Mouse (Mus musculus): ENCODE data around the gene Hist3h2a. TPM values are rescaled to one million over a fixed set of nuclear protein-coding genes. Genes with fewer than 3 reads are reported as not detected.
A peak's percentile ranks its signal among the peaks of the same experiment; 100 is the strongest.

The Hist3h2a gene
- polyA plus RNA-seq, 1 experiment from 2014 or later = 96.7 TPM

DNA sequence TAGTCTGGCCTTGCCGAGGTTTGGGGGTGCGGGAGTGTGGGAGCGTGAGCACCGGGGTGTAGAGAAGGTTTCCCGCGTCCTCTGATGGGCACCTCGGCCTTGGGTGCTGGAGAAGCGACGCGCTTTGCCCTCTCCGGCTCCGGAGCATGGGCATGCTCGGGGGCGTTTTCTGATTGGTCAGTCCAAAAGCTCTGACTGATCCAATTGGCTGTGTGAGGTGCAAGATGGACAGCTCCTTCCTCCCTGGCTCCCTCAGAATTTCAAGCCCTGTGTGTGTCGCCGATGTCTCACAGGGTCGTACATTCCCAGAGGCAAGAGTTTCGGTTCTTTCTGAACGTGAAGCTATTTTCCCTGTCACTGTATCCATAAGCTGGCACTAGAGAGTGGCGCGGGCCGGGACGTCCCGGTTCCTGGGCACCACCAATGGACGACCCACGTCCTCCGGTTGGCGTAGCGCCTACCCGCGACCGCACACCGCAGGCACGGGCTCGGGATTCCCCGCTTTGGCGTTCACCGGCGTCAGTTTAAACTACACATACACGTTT, 5.5 kb downstream of the Hist3h2a start:
- no peaks in the 10 kb centered on the region for H3K27me3 ChIP-seq
- 4% methylated on average over 40 of the region's 40 CpGs for WGBS
- H3K36me3 ChIP-seq = no peaks in the 10 kb centered on the region
- H3K4me1 ChIP-seq (replicated peaks) = peaks cover 39% of the 10 kb centered on the region
- peak overlapping the region; percentile 87 for H3K27ac ChIP-seq (replicated peaks)
- H3K9ac ChIP-seq = peak overlapping the region; percentile 70
- no peaks in the 10 kb centered on the region for H3K9me3 ChIP-seq
- ATAC-seq (ENCODE audit: low FRiP score, low read depth) = peak; percentile 91
- peak overlapping the region; percentile 55 for H3K4me3 ChIP-seq
- peak overlapping the region; percentile 80 for H3K4me2 ChIP-seq

GRCm38 (mm10) chr11:58961364-58962177, 7.1 kb downstream of the Hist3h2a start:
- H3K4me1 ChIP-seq (replicated peaks) = peaks cover 35% of the 10 kb centered on the region
- H3K36me3 ChIP-seq = no peaks in the 10 kb centered on the region
- no peak overlapping the region for H3K27ac ChIP-seq (replicated peaks)
- H3K4me2 ChIP-seq = no peak overlapping the region
- H3K27me3 ChIP-seq = no peaks in the 10 kb centered on the region
- WGBS = 63% methylated on average over 50 of the region's 50 CpGs
- H3K4me3 ChIP-seq = no peak overlapping the region
- no peak overlapping the region for H3K9ac ChIP-seq
- no peaks in the 10 kb centered on the region for H3K9me3 ChIP-seq
- no peak for ATAC-seq (ENCODE audit: low FRiP score, low read depth)

DNA sequence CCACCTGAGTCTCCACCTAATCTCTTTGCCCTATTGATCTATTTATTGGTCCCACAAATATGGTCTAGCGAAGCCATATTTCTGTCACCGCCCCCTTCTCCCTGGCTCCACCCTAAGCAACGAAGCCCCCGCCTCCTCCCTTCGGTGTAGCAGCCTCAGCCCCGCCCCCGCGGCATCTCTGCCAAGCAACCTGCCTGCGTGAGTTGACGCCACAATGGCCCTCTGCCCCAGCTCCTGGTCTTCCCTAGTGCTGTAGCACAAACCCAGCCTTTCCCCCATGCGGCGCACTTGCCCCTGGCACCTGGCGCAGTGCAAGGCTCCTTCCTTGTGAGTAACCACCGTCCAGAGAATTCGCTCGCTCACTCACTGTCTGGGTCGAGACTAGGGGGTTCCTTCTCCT, 9.1 kb downstream of the Hist3h2a start:
- no peaks in the 10 kb centered on the region for H3K9me3 ChIP-seq
- H3K4me2 ChIP-seq = 0 out of 2 replicates have a peak overlapping the region, but pooled peaks have one; percentile 29
- H3K36me3 ChIP-seq = no peaks in the 10 kb centered on the region
- ATAC-seq (ENCODE audit: low FRiP score, low read depth) = no peak
- no peaks in the 10 kb centered on the region for H3K27me3 ChIP-seq
- no peak overlapping the region for H3K4me3 ChIP-seq
- no peak overlapping the region for H3K27ac ChIP-seq (replicated peaks)
- H3K9ac ChIP-seq = no peak overlapping the region
- peaks cover 15% of the 10 kb centered on the region for H3K4me1 ChIP-seq (replicated peaks)
- WGBS = 35% methylated on average over 17 of the region's 17 CpGs

DNA sequence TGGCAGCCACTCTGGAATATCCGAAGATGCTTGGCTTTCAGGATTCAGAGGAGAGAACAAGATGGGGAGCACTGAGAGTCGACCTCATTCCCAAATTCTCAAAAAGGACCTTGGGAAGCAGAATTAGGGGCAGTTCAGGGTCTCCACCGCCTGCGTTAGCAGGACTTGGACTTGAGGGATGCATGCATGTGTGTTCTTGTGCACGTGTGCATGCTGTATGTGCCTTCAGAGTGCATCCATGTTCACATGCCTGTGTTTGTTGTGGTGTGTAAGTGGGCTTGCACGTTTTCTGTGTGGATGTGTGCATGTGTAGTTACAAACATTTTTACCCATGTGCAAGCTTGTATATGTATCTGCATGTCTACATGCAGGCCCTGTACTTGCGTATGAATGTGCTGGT, 9.7 kb downstream of the Hist3h2a start:
- 86% methylated on average over 7 of the region's 7 CpGs for WGBS
- H3K4me2 ChIP-seq = no peak overlapping the region
- no peaks in the 10 kb centered on the region for H3K36me3 ChIP-seq
- no peaks in the 10 kb centered on the region for H3K27me3 ChIP-seq
- no peaks in the 10 kb centered on the region for H3K9me3 ChIP-seq
- H3K4me1 ChIP-seq (replicated peaks) = peaks cover 9% of the 10 kb centered on the region
- no peak overlapping the region for H3K4me3 ChIP-seq
- no peak overlapping the region for H3K27ac ChIP-seq (replicated peaks)
- no peak for ATAC-seq (ENCODE audit: low FRiP score, low read depth)
- no peak overlapping the region for H3K9ac ChIP-seq

DNA sequence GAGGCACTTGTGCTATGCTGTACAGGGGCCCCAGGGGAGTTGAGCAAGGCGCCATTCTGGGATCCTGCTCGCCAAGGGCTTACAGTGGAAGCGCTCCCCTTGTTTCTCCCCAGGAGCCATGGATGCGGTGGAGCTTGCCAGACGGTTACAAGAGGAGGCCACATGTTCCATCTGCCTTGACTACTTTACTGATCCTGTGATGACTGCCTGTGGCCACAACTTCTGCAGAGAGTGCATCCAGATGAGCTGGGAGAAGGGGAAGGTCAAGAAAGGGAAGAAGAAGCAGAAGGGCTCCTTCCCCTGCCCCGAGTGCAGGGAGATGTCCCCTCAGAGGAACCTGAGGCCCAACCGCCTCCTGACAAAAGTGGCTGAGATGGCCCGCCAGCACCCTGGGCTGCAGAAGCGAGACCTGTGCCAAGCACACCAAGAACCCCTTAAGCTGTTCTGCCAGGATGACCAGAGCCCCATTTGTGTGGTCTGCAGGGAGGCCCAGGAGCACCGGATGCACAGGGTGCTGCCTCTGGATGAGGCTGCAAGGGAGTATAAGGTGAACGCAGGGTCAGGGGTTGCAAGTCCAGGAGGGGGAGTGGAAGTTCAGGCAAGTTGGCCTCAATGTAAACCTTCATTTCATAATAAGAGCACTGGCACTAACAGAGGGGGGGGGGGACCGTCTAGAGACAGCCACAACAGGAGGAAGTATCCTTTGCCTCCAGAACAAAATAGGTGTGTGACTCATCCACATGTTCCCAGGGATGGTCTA, 10.7 kb downstream of the Hist3h2a start:
- Histone ChIP-seq H3K9ac (no peak overlapping the region), H3K27ac (replicated peaks) (no peak overlapping the region)

GRCm38 (mm10) chr11:58967346-58967745, 12.9 kb downstream of the Hist3h2a start:
- no peaks in the 10 kb centered on the region for H3K27me3 ChIP-seq
- H3K9ac ChIP-seq = no peak overlapping the region
- WGBS = 94% methylated on average over 1 of the region's 1 CpGs
- H3K27ac ChIP-seq (replicated peaks) = no peak overlapping the region
- H3K4me2 ChIP-seq = no peak overlapping the region
- no peaks in the 10 kb centered on the region for H3K4me1 ChIP-seq (replicated peaks)
- H3K36me3 ChIP-seq = peaks cover 4% of the 10 kb centered on the region; the same call in 1 of the 2 replicates
- H3K4me3 ChIP-seq = no peak overlapping the region
- H3K9me3 ChIP-seq = no peaks in the 10 kb centered on the region
- no peak for ATAC-seq (ENCODE audit: low FRiP score, low read depth)

More for the DNA sequence above, 10.7 kb downstream of the Hist3h2a start:
- H3K4me3 ChIP-seq = no peak overlapping the region
- peaks cover 4% of the 10 kb centered on the region; the same call in 1 of the 2 replicates for H3K36me3 ChIP-seq
- H3K9me3 ChIP-seq = no peaks in the 10 kb centered on the region
- 41% methylated on average over 12 of the region's 12 CpGs for WGBS
- no peak overlapping the region for H3K4me2 ChIP-seq
- no peak for ATAC-seq (ENCODE audit: low FRiP score, low read depth)
- H3K27me3 ChIP-seq = no peaks in the 10 kb centered on the region
- 0 out of 2 replicates have a peak, but pooled peaks cover 2% of the 10 kb centered on the region for H3K4me1 ChIP-seq (replicated peaks)

DNA sequence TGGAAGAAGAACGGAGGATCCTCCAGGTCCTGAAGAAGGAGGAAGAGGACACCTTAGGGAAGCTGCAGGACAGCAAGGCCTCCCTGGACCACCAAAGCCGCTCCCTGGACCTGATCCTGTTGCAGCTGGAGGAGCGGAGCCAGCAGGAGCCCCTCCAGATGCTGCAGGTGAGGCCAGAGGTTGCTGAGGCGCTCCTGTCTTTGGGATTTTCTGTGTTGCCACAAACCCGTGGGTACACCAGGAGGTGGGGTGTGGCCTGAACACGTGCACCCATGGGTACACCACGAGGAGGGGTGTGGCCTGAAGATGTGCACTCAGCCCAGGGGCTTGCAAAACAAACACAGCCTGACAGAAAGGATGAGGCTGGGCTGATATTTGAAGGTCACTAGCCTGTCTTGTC, 14.1 kb downstream of the Hist3h2a start:
- no peak overlapping the region for H3K9ac ChIP-seq
- no peak overlapping the region for H3K4me3 ChIP-seq
- 86% methylated on average over 7 of the region's 7 CpGs for WGBS
- H3K4me2 ChIP-seq = no peak overlapping the region
- H3K27ac ChIP-seq (replicated peaks) = no peak overlapping the region
- H3K4me1 ChIP-seq (replicated peaks) = no peaks in the 10 kb centered on the region
- no peaks in the 10 kb centered on the region for H3K9me3 ChIP-seq
- H3K36me3 ChIP-seq = peaks cover 4% of the 10 kb centered on the region; the same call in 1 of the 2 replicates
- ATAC-seq (ENCODE audit: low FRiP score, low read depth) = no peak
- no peaks in the 10 kb centered on the region for H3K27me3 ChIP-seq

DNA sequence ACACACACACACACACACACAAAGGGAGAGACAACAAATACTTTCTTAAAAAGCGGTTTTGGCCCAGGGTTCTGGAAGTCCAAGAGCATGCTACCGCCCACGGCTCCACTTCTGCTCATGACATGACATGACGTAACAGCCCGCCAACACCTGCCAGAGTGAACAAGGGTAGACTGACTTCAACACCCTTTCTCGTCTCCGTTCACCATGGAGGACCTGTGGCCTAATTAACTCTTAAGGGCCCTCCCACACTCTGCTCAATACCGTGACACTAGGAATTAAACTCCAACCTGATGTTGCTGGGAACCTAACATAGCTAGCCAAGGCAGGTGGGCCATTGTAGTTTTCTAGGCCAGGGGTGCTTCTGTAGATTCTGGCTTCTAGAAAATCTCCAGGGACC, 14.5 kb downstream of the Hist3h2a start:
- H3K4me1 ChIP-seq (replicated peaks) = no peaks in the 10 kb centered on the region
- 88% methylated on average over 8 of the region's 8 CpGs for WGBS
- ATAC-seq (ENCODE audit: low FRiP score, low read depth) = no peak
- no peak overlapping the region for H3K9ac ChIP-seq
- H3K27me3 ChIP-seq = no peaks in the 10 kb centered on the region
- H3K27ac ChIP-seq (replicated peaks) = no peak overlapping the region
- no peak overlapping the region for H3K4me3 ChIP-seq
- no peak overlapping the region for H3K4me2 ChIP-seq
- peaks cover 4% of the 10 kb centered on the region; the same call in 1 of the 2 replicates for H3K36me3 ChIP-seq
- H3K9me3 ChIP-seq = no peaks in the 10 kb centered on the region

- Histone ChIP-seq H3K27ac (replicated peaks) (no peak overlapping the region), H3K4me3 (no peak overlapping the region), H3K36me3 (peaks cover 4% of the 10 kb centered on the region; the same call in 1 of the 2 replicates), H3K9me3 (no peaks in the 10 kb centered on the region), H3K27me3 (no peaks in the 10 kb centered on the region), H3K4me1 (replicated peaks) (no peaks in the 10 kb centered on the region), H3K9ac (no peak overlapping the region), H3K4me2 (no peak overlapping the region)
- no peak for ATAC-seq (ENCODE audit: low FRiP score, low read depth)
- WGBS = 83% methylated on average over 6 of the region's 6 CpGs
Measured at GRCm38 (mm10) chr11:58969659-58970058, 15.2 kb downstream of the Hist3h2a start.

GRCm38 (mm10) chr11:58970831-58971530, 16.5 kb downstream of the Hist3h2a start:
- Histone ChIP-seq H3K9me3 (no peaks in the 10 kb centered on the region), H3K4me2 (no peak overlapping the region), H3K4me3 (no peak overlapping the region), H3K27ac (replicated peaks) (no peak overlapping the region), H3K27me3 (no peaks in the 10 kb centered on the region), H3K36me3 (peaks cover 4% of the 10 kb centered on the region; the same call in 1 of the 2 replicates), H3K4me1 (replicated peaks) (peaks cover 8% of the 10 kb centered on the region), H3K9ac (no peak overlapping the region)
- 91% methylated on average over 21 of the region's 21 CpGs for WGBS
- no peak for ATAC-seq (ENCODE audit: low FRiP score, low read depth)

DNA sequence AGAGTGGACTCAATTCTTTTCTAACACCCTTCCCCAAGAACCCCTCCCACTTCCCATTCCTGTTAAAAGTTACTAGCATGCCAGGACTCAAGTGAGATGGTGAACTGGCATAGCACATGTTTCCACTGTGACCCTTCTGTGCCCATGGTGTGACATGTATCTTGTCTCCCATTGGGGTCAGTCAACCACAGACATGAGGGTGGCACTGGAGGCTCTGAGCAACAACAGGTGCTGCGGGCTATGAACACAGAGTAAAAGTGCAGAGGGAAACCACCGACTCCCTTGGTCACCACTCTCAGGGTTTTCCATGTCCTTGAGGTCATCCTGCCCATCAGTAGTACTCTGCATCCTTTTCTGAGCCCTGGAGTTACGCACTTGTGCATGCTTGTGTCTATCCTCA, 17.3 kb downstream of the Hist3h2a start:
- H3K27me3 ChIP-seq = no peaks in the 10 kb centered on the region
- peaks cover 4% of the 10 kb centered on the region; the same call in 1 of the 2 replicates for H3K36me3 ChIP-seq
- H3K9me3 ChIP-seq = no peaks in the 10 kb centered on the region
- no peak for ATAC-seq (ENCODE audit: low FRiP score, low read depth)
- peaks cover 11% of the 10 kb centered on the region for H3K4me1 ChIP-seq (replicated peaks)
- H3K27ac ChIP-seq (replicated peaks) = no peak overlapping the region
- H3K9ac ChIP-seq = no peak overlapping the region
- H3K4me3 ChIP-seq = no peak overlapping the region
- 94% methylated on average over 3 of the region's 3 CpGs for WGBS
- H3K4me2 ChIP-seq = no peak overlapping the region

All from hindbrain, embryonic 15.5 days (tissue).